Mouse (Mus musculus): ENCODE measurements around the gene Ntm.

- TF ChIP-seq CTCF (IDR thresholded peaks at IDR 0.05) (no peak), EP300 (IDR thresholded peaks at IDR 0.05) (no peak)
These were observed 282.3 kb downstream of the Ntm start for GRCm38 (mm10) chr9:29680677-29681076.
